Mouse (Mus musculus) brain, embryonic 14.5 days (tissue): ENCODE measurements around the gene Rnls. TPM values are rescaled to one million over a fixed set of nuclear protein-coding genes. Genes with fewer than 3 reads are reported as not detected.

Experiments
- DNase-seq: peaks from one replicate; pipeline ENCODE4 v3.0.0-alpha.2; 2011; ENCODE audit warnings: low read depth
- CTCF ChIP-seq: fragments of 200-500 bp; IDR thresholded peaks from 2 replicates; pipeline ENCODE4 v1.5.1; 2012; ENCODE audit warnings: inconsistent platforms, mild to moderate bottlenecking, moderate library complexity, borderline replicate concordance; ENCODE audit not compliant: insufficient read depth, insufficient read length; ENCODE audit errors: extremely low read depth
- POLR2A ChIP-seq: fragments of 200-500 bp; IDR thresholded peaks from 2 replicates; pipeline ENCODE4 v1.6.1; 2012; ENCODE audit warnings: mild to moderate bottlenecking, inconsistent platforms, borderline replicate concordance; ENCODE audit not compliant: poor library complexity, insufficient read depth, insufficient read length, severe bottlenecking; ENCODE audit errors: extremely low read depth
- polyA plus RNA-seq: library from polyadenylated mRNA; depleted of rRNA; stranded (reverse); fragments of >200 nt; gene quantifications from 2 replicates; pipeline ENCODE4 v1.2.3, GENCODE M21; 2012; rRNA removed

Rnls gene
- polyA plus RNA-seq, 1 experiment: 2.5 TPM

- TF ChIP-seq CTCF (no peak), POLR2A (no peak)
- DNase-seq: no peak
These were observed 294.4 kb downstream of the Rnls start for GRCm38 (mm10) chr19:33097691-33098090.

GRCm38 (mm10) chr19:33096581-33096980 lies 295.5 kb downstream of the Rnls start:
- TF ChIP-seq CTCF (no peak), POLR2A (no peak)
- DNase-seq: no peak

- TF ChIP-seq CTCF: no peak
- no peak for TF ChIP-seq POLR2A
- no peak for DNase-seq
These were observed 299.5 kb downstream of the Rnls start for GRCm38 (mm10) chr19:33092575-33092974.

GRCm38 (mm10) chr19:33091324-33091723 lies 300.8 kb downstream of the Rnls start:
- TF ChIP-seq POLR2A: no peak
- no peak for TF ChIP-seq CTCF
- DNase-seq: no peak

- no peak for DNase-seq
- TF ChIP-seq CTCF (no peak), POLR2A (no peak)
These were observed 303.2 kb downstream of the Rnls start for GRCm38 (mm10) chr19:33088868-33089267.

- DNase-seq: no peak
- no peak for TF ChIP-seq CTCF
These were observed 304.1 kb downstream of the Rnls start for GRCm38 (mm10) chr19:33087961-33088360.

Other genes starting within 250 kb of the Rnls start
- not detected in 2 replicates for gene Lipo4, start 125.5 kb upstream of the Rnls start, polyA plus RNA-seq
- not detected in 2 replicates for gene Gm8978, start 233.0 kb upstream of the Rnls start, polyA plus RNA-seq